Mouse (Mus musculus) CH12.LX (cell line): ENCODE measurements at regions not wholly inside any gene's neighbourhood (a gene's known extent, or its start where the extent isn't known, plus 50 kb on each side); places are given as distances from the start of the nearest gene placed in this dataset.

Source experiments
- DNase-seq: peaks from one replicate; pipeline ENCODE4 v3.0.0-alpha.2; 2013; ENCODE audit errors: extremely low read depth
- H3K27ac ChIP-seq: 2 replicates; pipeline ENCODE4 v1.5.1; 2012; ENCODE audit warnings: low read depth, mild to moderate bottlenecking, control low read depth, moderate library complexity; ENCODE audit not compliant: insufficient read depth
- H3K27me3 ChIP-seq: replicated peaks from 2 replicates; pipeline ENCODE3; 2012; ENCODE audit warnings: inconsistent platforms
- H3K36me3 ChIP-seq, 2 experiments: replicated peaks in 1 of 2; 2 replicates each; pipeline versions ENCODE3 to v1.6.1; 2012; ENCODE audit warnings: inconsistent platforms in 1 of 2, low read length in 1 of 2, mild to moderate bottlenecking in 1 of 2, mixed read lengths in 1 of 2, moderate library complexity in 1 of 2; ENCODE audit not compliant: control insufficient read depth in 1 of 2, insufficient read depth in 1 of 2
- H3K4me1 ChIP-seq, 2 experiments: 2 replicates each; pipeline ENCODE4 v1.6.1; 2012; ENCODE audit warnings: inconsistent platforms in 1 of 2, moderate library complexity in 1 of 2; ENCODE audit not compliant: insufficient read depth in 2 of 2, control insufficient read depth in 1 of 2
- H3K4me2 ChIP-seq: 2 replicates; pipeline ENCODE4 v1.6.1; 2012; ENCODE audit warnings: low read depth, mild to moderate bottlenecking, control low read depth; ENCODE audit not compliant: poor library complexity, insufficient read depth, severe bottlenecking
- H3K4me3 ChIP-seq, 3 experiments: fragments of 150-350 bp in 1 of 3; sonication (generic) in 1 of 3; replicated peaks in 1 of 3; 2 replicates each; pipeline versions ENCODE3 to v1.5.1; 2011 to 2012; ENCODE audit warnings: low read depth in 2 of 3, low read length in 2 of 3, mild to moderate bottlenecking in 2 of 3, moderate library complexity in 2 of 3, control low read depth in 1 of 3, improper control_type of control experiment in 1 of 3, inconsistent platforms in 1 of 3, mixed read lengths in 1 of 3; ENCODE audit not compliant: poor library complexity in 1 of 3
- H3K79me2 ChIP-seq: replicated peaks from 2 replicates; pipeline ENCODE4 v1.6.1; 2012; ENCODE audit warnings: mild to moderate bottlenecking, moderate library complexity; ENCODE audit not compliant: control insufficient read depth, poor library complexity, insufficient read depth, severe bottlenecking; ENCODE audit errors: extremely low read depth
- H3K9ac ChIP-seq: 2 replicates; pipeline ENCODE4 v1.6.1; 2012; ENCODE audit warnings: low read depth, mild to moderate bottlenecking, control low read depth, moderate library complexity; ENCODE audit not compliant: insufficient read depth
- H3K9me3 ChIP-seq: replicated peaks from 2 replicates; pipeline ENCODE3; 2012; ENCODE audit warnings: low read length, inconsistent platforms, mixed read lengths
- CHD1 ChIP-seq: IDR thresholded peaks from 2 replicates; pipeline ENCODE4 v1.6.1; 2012; ENCODE audit warnings: low read depth, low read length, improper control_type of control experiment, inconsistent platforms
- CHD2 ChIP-seq: IDR thresholded peaks from 2 replicates; pipeline ENCODE4 v1.6.1; 2011; ENCODE audit warnings: low read length, improper control_type of control experiment
- CTCF ChIP-seq, 2 experiments: IDR thresholded peaks in 1 of 2; conservative IDR thresholded peaks in 1 of 2; 2 replicates each; pipeline ENCODE4 v1.5.1; 2011 to 2012; ENCODE audit warnings: low read depth in 2 of 2, low read length in 2 of 2, improper control_type of control experiment in 1 of 2, inconsistent platforms in 1 of 2, mild to moderate bottlenecking in 1 of 2, moderate library complexity in 1 of 2
- E2F4 ChIP-seq: IDR thresholded peaks from 2 replicates; pipeline ENCODE4 v1.6.1; 2011; ENCODE audit warnings: low read depth, low read length, improper control_type of control experiment; ENCODE audit not compliant: insufficient replicate concordance
- GABPA ChIP-seq: IDR thresholded peaks from 2 replicates; pipeline ENCODE4 v1.6.1; 2012; ENCODE audit warnings: low read depth, low read length, improper control_type of control experiment, inconsistent platforms; ENCODE audit not compliant: insufficient replicate concordance
- HCFC1 ChIP-seq: IDR thresholded peaks from 2 replicates; pipeline ENCODE4 v1.6.1; 2012; ENCODE audit warnings: low read depth, mild to moderate bottlenecking, inconsistent platforms, low read length, improper control_type of control experiment
- JUND ChIP-seq: conservative IDR thresholded peaks from 2 replicates; pipeline ENCODE4 v1.6.1; 2011; ENCODE audit warnings: low read depth, low read length, improper control_type of control experiment
- MAZ ChIP-seq: IDR thresholded peaks from 2 replicates; pipeline ENCODE4 v1.6.1; 2012; ENCODE audit warnings: low read depth, mild to moderate bottlenecking, inconsistent platforms, low read length, improper control_type of control experiment, moderate library complexity
- MXI1 ChIP-seq: IDR thresholded peaks from 2 replicates; pipeline ENCODE4 v1.6.1; 2011; ENCODE audit warnings: mild to moderate bottlenecking, low read depth, low read length, improper control_type of control experiment
- MYC ChIP-seq: IDR thresholded peaks from 2 replicates; pipeline ENCODE4 v1.6.1; 2011; ENCODE audit warnings: low read depth, mild to moderate bottlenecking, improper control_type of control experiment, low read length
- NELFE ChIP-seq: IDR thresholded peaks from 2 replicates; pipeline ENCODE4 v1.6.1; 2011; ENCODE audit warnings: low read depth, low read length, improper control_type of control experiment
- PAX5 ChIP-seq: IDR thresholded peaks from 2 replicates; pipeline ENCODE4 v1.6.1; 2012; ENCODE audit warnings: low read length, inconsistent platforms, mixed read lengths
- POLR2A ChIP-seq: IDR thresholded peaks from 2 replicates; pipeline ENCODE4 v1.6.1; 2011; ENCODE audit warnings: low read depth, mild to moderate bottlenecking, improper control_type of control experiment, low read length
- RAD21 ChIP-seq: IDR thresholded peaks from 2 replicates; pipeline ENCODE4 v1.6.1; 2011; ENCODE audit warnings: low read depth, mild to moderate bottlenecking, low read length, improper control_type of control experiment, moderate library complexity
- RCOR1 ChIP-seq: conservative IDR thresholded peaks from 2 replicates; pipeline ENCODE4 v1.6.1; 2012; ENCODE audit warnings: low read depth, mild to moderate bottlenecking, inconsistent platforms, low read length, improper control_type of control experiment
- SIN3A ChIP-seq: IDR thresholded peaks from 2 replicates; pipeline ENCODE4 v1.6.1; 2012; ENCODE audit warnings: low read length, improper control_type of control experiment, inconsistent platforms
- TBP ChIP-seq: conservative IDR thresholded peaks from 2 replicates; pipeline ENCODE4 v1.6.1; 2011; ENCODE audit warnings: low read depth, low read length, improper control_type of control experiment
- TCF12 ChIP-seq: IDR thresholded peaks from 2 replicates; pipeline ENCODE4 v1.6.1; 2014; ENCODE audit warnings: low read depth, mild to moderate bottlenecking, inconsistent platforms, low read length, improper control_type of control experiment
- ZKSCAN1 ChIP-seq: IDR thresholded peaks from 2 replicates; pipeline ENCODE4 v1.6.1; 2012; ENCODE audit warnings: low read depth, inconsistent platforms, low read length, improper control_type of control experiment, borderline replicate concordance
- dilution Hi-C: fragments of 300-500 bp; cut with MboI; formaldehyde crosslinking; loops from 2 replicates; pipeline ENCODE4 v1.14.3; 2020; ENCODE audit warnings: low sequenced_read_pairs; ENCODE audit not compliant: extremely low pct_unique_long_range_greater_than_20kb, extremely low pct_ligation_motif_present
- in situ Hi-C: fragments of 300-500 bp; cut with MboI; formaldehyde crosslinking; loops from 3 replicates; pipeline ENCODE4 v1.14.3; 2019; ENCODE audit warnings: low sequenced_read_pairs, low pct_ligation_motif_present, low pct_unique_long_range_greater_than_20kb, mixed read lengths

- Histone ChIP-seq H3K9ac (no peak overlapping the region), H3K4me3 (no peak overlapping the region), H3K79me2 (no peaks in the 10 kb centered on the region), H3K27ac (no peak overlapping the region), H3K4me1 (no peaks in the 10 kb centered on the region), H3K27me3 (no peaks in the 10 kb centered on the region), H3K4me2 (no peak overlapping the region), H3K36me3 (no peaks in the 10 kb centered on the region), H3K9me3 (no peaks in the 10 kb centered on the region)
- no peak for DNase-seq
- in situ Hi-C loops (no loop called here), dilution Hi-C loops (no loop called here)
- TF ChIP-seq RAD21 (no peak), RCOR1 (no peak), CHD1 (no peak), MXI1 (no peak), ZKSCAN1 (no peak), MYC (no peak), CTCF (conservative IDR thresholded peaks at IDR 0.05 in 1 of 2, IDR thresholded peaks at IDR 0.05 in 1 of 2; ENCODE audit: low read depth in 2 of 2, low read length in 2 of 2) (no peak), MAZ (no peak), GABPA (no peak)
- TF ChIP-seq, all 38 proteins: peak for 0
These were observed 464.0 kb upstream of the Kif18a start for GRCm38 (mm10) chr2:108816579-108816978.

DNA sequence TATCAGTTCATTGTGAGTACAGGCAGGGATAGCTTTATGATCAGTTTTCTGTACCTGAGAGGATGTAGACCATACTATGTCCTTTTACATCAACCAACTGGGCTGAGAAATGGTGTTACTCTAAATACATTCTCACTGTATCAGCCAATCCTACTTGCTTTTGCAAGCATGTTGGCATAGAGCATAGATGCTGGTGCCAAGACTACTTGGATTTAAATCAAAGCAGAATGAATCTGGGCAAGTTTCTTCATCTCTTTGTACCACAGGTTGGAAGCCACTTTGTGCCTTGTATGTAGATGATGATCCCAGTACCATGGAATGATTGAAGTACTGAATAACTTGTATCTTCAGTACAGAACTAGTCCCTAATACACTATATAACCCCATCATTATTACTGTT lies 456.5 kb upstream of the Kif18a start:
- in situ Hi-C loops (no loop called here), dilution Hi-C loops (no loop called here)
- Histone ChIP-seq H3K9me3 (no peaks in the 10 kb centered on the region), H3K36me3 (no peaks in the 10 kb centered on the region), H3K27ac (no peak overlapping the region), H3K4me2 (no peak overlapping the region), H3K4me1 (no peaks in the 10 kb centered on the region), H3K9ac (no peak overlapping the region), H3K79me2 (no peaks in the 10 kb centered on the region), H3K27me3 (no peaks in the 10 kb centered on the region), H3K4me3 (no peak overlapping the region)
- TF ChIP-seq CHD1 (no peak), SIN3A (no peak), CHD2 (no peak), HCFC1 (no peak), TBP (no peak)
- no peak for DNase-seq

- TF ChIP-seq NELFE (no peak), PAX5 (no peak), ZKSCAN1 (no peak), JUND (no peak), CHD2 (no peak), MYC (no peak), SIN3A (no peak), E2F4 (no peak), RCOR1 (no peak), TCF12 (no peak), POLR2A (no peak), MAZ (no peak), CTCF (conservative IDR thresholded peaks at IDR 0.05 in 1 of 2, IDR thresholded peaks at IDR 0.05 in 1 of 2; ENCODE audit: low read depth in 2 of 2, low read length in 2 of 2) (no peak), TBP (no peak)
These were observed 454.6 kb upstream of the Kif18a start for GRCm38 (mm10) chr2:108825981-108826380.

More at GRCm38 (mm10) chr2:108825981-108826380, 454.6 kb upstream of the Kif18a start:
- Histone ChIP-seq H3K4me3 (no peak overlapping the region), H3K79me2 (no peaks in the 10 kb centered on the region), H3K27ac (no peak overlapping the region), H3K9me3 (no peaks in the 10 kb centered on the region), H3K27me3 (no peaks in the 10 kb centered on the region), H3K4me1 (no peaks in the 10 kb centered on the region), H3K4me2 (peak overlapping the region; percentile 29; the same call in 1 of the 2 replicates), H3K9ac (no peak overlapping the region), H3K36me3 (no peaks in the 10 kb centered on the region)
- in situ Hi-C loops: no loop called here
- DNase-seq: no peak
- dilution Hi-C loops: no loop called here
